Mouse (Mus musculus) megakaryocyte progenitor cell, adult 5-6 weeks (primary cell): ENCODE measurements around the gene Gm20695. TPM values are rescaled to one million over a fixed set of nuclear protein-coding genes. Genes with fewer than 3 reads are reported as not detected.

Source experiments
- ATAC-seq: replicated peaks from 2 replicates; pipeline ENCODE4 v1.8.0; 2016; ENCODE audit warnings: mild to moderate bottlenecking, moderate TSS enrichment, inconsistent platforms; ENCODE audit not compliant: poor library complexity
- total RNA-seq, 2 experiments: library from RNA; stranded (forward) in 1 of 2; stranded (reverse) in 1 of 2; fragments of 157-497, 149-512 nt in 1 of 2; fragments of 200-1000 nt in 1 of 2; gene quantifications; 2 replicates each; pipeline versions ENCODE4 v1.2.3 to v1.2.4; 2015 to 2017

Gm20695 gene
- total RNA-seq, 2 experiments from 2014 or later, result 0.21 TPM; not detected in 1

GRCm38 (mm10) chr16:3893739-3894138, 9.3 kb downstream of the Gm20695 start:
- ATAC-seq, result no peak

GRCm38 (mm10) chr16:3895173-3895792, 10.8 kb downstream of the Gm20695 start:
- ATAC-seq, result peak; percentile 90

- peak; percentile 44 for ATAC-seq
These were observed 11.6 kb downstream of the Gm20695 start for GRCm38 (mm10) chr16:3896046-3896445.

GRCm38 (mm10) chr16:3896553-3896952, 12.1 kb downstream of the Gm20695 start:
- no peak for ATAC-seq

GRCm38 (mm10) chr16:3907471-3907870, 23.0 kb downstream of the Gm20695 start:
- no peak for ATAC-seq

GRCm38 (mm10) chr16:3908537-3909111, 24.2 kb downstream of the Gm20695 start, which contains the start of the genes 1700037C18Rik and Cluap1:
Gene 1700037C18Rik (minus strand): TSS chr16:3908689.
Gene Cluap1 (plus strand): TSS chr16:3908801.
- peak; percentile 92 for ATAC-seq

GRCm38 (mm10) chr16:3909118-3909517, 24.7 kb downstream of the Gm20695 start:
- 0 out of 2 replicates have a peak, but pooled peaks have one; percentile 1 for ATAC-seq

GRCm38 (mm10) chr16:3920756-3921155, 36.3 kb downstream of the Gm20695 start:
- ATAC-seq, result peak; percentile 60

- ATAC-seq, result no peak
These were observed 39.1 kb downstream of the Gm20695 start for GRCm38 (mm10) chr16:3923515-3923914.

GRCm38 (mm10) chr16:3923966-3924365, 39.5 kb downstream of the Gm20695 start:
- ATAC-seq, result no peak

GRCm38 (mm10) chr16:3928582-3928981, 44.1 kb downstream of the Gm20695 start:
- no peak for ATAC-seq

GRCm38 (mm10) chr16:3929151-3929550, 44.7 kb downstream of the Gm20695 start:
- ATAC-seq, result peak; percentile 98

GRCm38 (mm10) chr16:3933536-3933935, 49.1 kb downstream of the Gm20695 start:
- ATAC-seq, result no peak

GRCm38 (mm10) chr16:3934091-3934490, 49.6 kb downstream of the Gm20695 start:
- 0 out of 2 replicates have a peak, but pooled peaks have one; percentile 37 for ATAC-seq

- ATAC-seq, result no peak
These were observed 50.3 kb downstream of the Gm20695 start for GRCm38 (mm10) chr16:3934701-3935100.

- ATAC-seq, result peak; percentile 19; the same call in 1 of the 2 replicates
These were observed 66.7 kb downstream of the Gm20695 start for GRCm38 (mm10) chr16:3951141-3951540.

- no peak for ATAC-seq
These were observed 71.9 kb downstream of the Gm20695 start for GRCm38 (mm10) chr16:3956369-3956768.

- ATAC-seq, result 0 out of 2 replicates have a peak, but pooled peaks have one; percentile 23
These were observed 74.8 kb downstream of the Gm20695 start for GRCm38 (mm10) chr16:3959261-3959660.

GRCm38 (mm10) chr16:3964990-3965389, 80.5 kb downstream of the Gm20695 start:
- no peak for ATAC-seq

GRCm38 (mm10) chr16:3965534-3965933, 81.1 kb downstream of the Gm20695 start:
- ATAC-seq, result no peak
